Mouse (Mus musculus) kidney, adult 2 months (tissue): ENCODE results near the gene Mum1l1. TPM values are rescaled to one million over a fixed set of nuclear protein-coding genes. Genes with fewer than 3 reads are reported as not detected.
"Not testable (repeated sequence)": the region's sequence is repeated elsewhere in the genome, so short reads cannot be mapped to it uniquely, and the experiment has no call there.

Source experiments
- DNase-seq: peaks from one replicate; pipeline ENCODE4 v3.0.0; 2021
- H3K27ac ChIP-seq: fragments of 200-500 bp; 2 replicates; pipeline ENCODE4 v1.5.1; 2012; ENCODE audit warnings: low read depth, low read length, control low read depth, inconsistent platforms; ENCODE audit not compliant: insufficient read depth
- H3K27me3 ChIP-seq: fragments of 200-500 bp; replicated peaks from 2 replicates; pipeline ENCODE4 v1.6.1; 2012; ENCODE audit warnings: mild to moderate bottlenecking, moderate library complexity, low read length, inconsistent platforms; ENCODE audit not compliant: control insufficient read depth, insufficient read depth
- H3K36me3 ChIP-seq: fragments of 200-500 bp; 2 replicates; pipeline ENCODE4 v1.6.1; 2012; ENCODE audit warnings: mild to moderate bottlenecking, moderate library complexity, low read length, inconsistent platforms; ENCODE audit not compliant: control insufficient read depth, insufficient read depth
- H3K4me1 ChIP-seq: fragments of 200-500 bp; 2 replicates; pipeline ENCODE4 v1.6.1; 2011; ENCODE audit warnings: low read length; ENCODE audit not compliant: control insufficient read depth, insufficient read depth
- H3K4me3 ChIP-seq: fragments of 200-500 bp; 2 replicates; pipeline ENCODE4 v1.5.1; 2011; ENCODE audit warnings: mild to moderate bottlenecking, low read depth, low read length, control low read depth; ENCODE audit not compliant: insufficient read depth
- CTCF ChIP-seq: fragments of 200-500 bp; conservative IDR thresholded peaks from 2 replicates; pipeline ENCODE4 v1.5.1; 2011; ENCODE audit warnings: low read depth, mild to moderate bottlenecking, control low read depth, low read length, moderate library complexity, mixed read lengths; ENCODE audit not compliant: insufficient read depth, insufficient read length
- POLR2A ChIP-seq: fragments of 200-500 bp; IDR thresholded peaks from one replicate; pipeline ENCODE4 v1.6.1; 2011; ENCODE audit warnings: low read depth, low read length, control low read depth
- WGBS: fragments of 180-500 bp; shearing (Covaris S2); methylation state at CpG from one replicate; pipeline ENCODE4 v1.1.7; 2018; 5-methylcytosine and 5-hydroxymethylcytosine counted together
- polyA plus RNA-seq: library from polyadenylated mRNA; depleted of rRNA; stranded (reverse); fragments of >200 nt; gene quantifications from 2 replicates; pipeline ENCODE4 v1.2.3, GENCODE M21; 2012; rRNA removed

Gene Mum1l1
- 0.76 and 1.2 TPM in 2 replicates for polyA plus RNA-seq

DNA sequence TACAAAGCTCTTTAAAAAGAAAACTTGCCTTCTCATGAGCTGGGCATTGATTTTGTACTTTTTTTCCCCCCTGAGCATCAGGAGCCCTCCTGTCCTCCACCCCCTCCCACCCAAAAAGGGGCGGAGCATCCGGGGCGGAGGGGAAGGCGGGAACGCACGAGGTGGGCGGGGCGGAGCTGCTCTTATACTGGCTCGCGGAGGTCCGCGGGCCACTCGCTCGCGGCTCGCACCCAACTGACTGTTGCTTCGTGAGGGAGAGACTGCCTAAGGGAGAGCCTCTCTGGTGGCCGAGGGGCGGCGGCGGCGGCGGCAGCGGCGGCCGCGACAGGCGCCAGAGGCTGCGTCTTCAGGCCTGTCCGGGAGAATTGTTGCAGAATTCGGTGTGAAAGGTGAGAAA, at the start of gene Mum1l1:
Mum1l1 (plus strand) TSS at position 214 of the 397 bp plus-strand sequence.
- Histone ChIP-seq H3K36me3 (no peaks in the 10 kb centered on the region), H3K4me1 (no peaks in the 10 kb centered on the region), H3K27ac (no peak within 1 kb of the TSS), H3K27me3 (no peaks in the 10 kb centered on the region), H3K4me3 (peak within 1 kb of the TSS; percentile 53)
- DNase-seq, result peak; percentile 68
- TF ChIP-seq POLR2A, result peak; percentile 28
- TF ChIP-seq CTCF, result no peak
- 0% methylated on average over 20 of the region's 31 CpGs for WGBS

DNA sequence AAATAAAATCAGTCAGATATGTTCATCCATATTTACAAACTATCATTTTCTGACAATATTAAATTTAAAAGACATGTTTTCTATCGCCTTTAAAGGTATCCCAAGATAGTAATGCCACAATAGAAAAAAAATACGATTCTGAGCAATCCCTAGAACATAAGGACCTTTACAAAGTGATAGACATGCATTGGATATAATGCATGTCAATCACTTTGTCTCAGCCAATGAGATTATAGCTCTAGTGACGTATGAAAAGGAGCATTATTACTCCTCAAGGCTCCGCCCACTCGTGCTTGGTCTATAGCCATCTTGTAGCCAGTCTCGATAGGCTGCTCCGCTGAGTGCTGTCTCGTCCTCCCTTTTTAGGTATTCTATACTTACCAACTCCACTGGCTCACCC, 30.9 kb upstream of the Mum1l1 start, which contains the start of gene 4933428M09Rik:
4933428M09Rik (plus strand) TSS at position 301 of the 400 bp plus-strand sequence.
- Histone ChIP-seq H3K4me1 (no peaks in the 10 kb centered on the region), H3K4me3 (no peak within 1 kb of the TSS), H3K36me3 (no peaks in the 10 kb centered on the region), H3K27me3 (no peaks in the 10 kb centered on the region), H3K27ac (no peak within 1 kb of the TSS)
- no peak for TF ChIP-seq POLR2A
- TF ChIP-seq CTCF, result no peak
- no peak for DNase-seq
- 90% methylated on average over 8 of the region's 8 CpGs for WGBS

DNA sequence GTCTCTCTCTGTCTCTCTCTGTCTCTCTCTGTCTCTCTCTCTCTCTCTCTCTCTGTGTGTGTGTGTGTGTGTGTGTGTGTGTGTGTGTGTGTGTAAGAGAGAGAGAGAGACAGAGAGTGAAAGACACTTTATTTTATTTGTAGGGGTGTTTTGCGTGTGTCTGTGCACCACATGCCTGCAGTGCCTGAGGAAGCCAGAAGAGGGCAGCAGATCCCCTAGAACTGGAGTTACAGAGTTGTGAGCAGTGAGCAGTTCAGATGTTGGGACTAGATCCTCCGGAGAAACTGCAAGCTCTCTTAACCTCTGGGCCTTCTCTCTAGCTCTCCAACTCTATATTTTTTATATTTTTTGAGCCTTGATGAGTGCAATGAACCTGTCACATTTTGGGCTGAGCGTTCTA, 18.3 kb upstream of the Mum1l1 start:
- 0 out of 2 replicates have a peak, but pooled peaks have one; percentile 24 for TF ChIP-seq CTCF
- not testable (repeated sequence) for H3K4me1 ChIP-seq
- 93% methylated on average over 3 of the region's 3 CpGs for WGBS

DNA sequence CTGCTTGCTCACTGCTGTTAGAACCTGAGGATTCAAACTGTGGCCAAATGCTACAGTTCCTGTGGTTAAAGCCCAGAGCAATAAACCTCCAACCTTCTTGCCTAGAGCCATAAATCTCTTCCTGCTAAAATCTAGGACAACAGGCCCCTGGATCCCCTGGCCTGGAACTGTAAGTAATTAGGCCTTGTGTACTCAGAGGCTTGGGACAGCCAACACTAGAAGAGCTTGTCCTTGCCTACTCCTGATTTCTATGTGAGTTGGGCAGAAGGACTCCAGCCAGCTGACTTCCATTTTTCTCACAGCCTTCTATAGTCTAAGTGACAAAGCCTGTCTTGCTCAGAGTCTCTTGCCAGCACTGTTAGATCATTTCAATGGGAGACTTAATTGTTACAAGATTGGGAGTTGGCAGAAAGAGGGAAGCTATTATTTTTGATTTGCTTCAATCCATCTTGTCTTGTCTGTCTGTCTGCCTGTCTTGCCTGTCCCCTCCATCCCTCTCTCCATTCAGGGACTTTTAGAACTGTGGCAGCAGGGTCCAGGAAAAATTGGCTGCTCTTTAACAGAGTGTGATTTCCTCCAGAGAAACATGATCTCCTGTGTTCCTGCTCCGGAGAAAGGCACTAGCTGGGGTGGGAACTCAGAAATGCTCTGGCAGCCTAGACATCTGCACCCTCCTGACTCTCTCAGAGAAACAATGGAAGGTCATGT, 15.1 kb upstream of the Mum1l1 start:
- Histone ChIP-seq H3K4me3 (no peak overlapping the region), H3K4me1 (no peaks in the 10 kb centered on the region), H3K27me3 (no peaks in the 10 kb centered on the region), H3K27ac (no peak overlapping the region), H3K36me3 (no peaks in the 10 kb centered on the region)
- TF ChIP-seq POLR2A (no peak), CTCF (no peak)
- WGBS, result 27% methylated on average over 1 of the region's 1 CpGs
- DNase-seq, result no peak

More for the DNA sequence above, 18.3 kb upstream of the Mum1l1 start:
- not testable (repeated sequence) for H3K36me3 ChIP-seq, H3K27ac ChIP-seq, DNase-seq, H3K27me3 ChIP-seq, H3K4me3 ChIP-seq

DNA sequence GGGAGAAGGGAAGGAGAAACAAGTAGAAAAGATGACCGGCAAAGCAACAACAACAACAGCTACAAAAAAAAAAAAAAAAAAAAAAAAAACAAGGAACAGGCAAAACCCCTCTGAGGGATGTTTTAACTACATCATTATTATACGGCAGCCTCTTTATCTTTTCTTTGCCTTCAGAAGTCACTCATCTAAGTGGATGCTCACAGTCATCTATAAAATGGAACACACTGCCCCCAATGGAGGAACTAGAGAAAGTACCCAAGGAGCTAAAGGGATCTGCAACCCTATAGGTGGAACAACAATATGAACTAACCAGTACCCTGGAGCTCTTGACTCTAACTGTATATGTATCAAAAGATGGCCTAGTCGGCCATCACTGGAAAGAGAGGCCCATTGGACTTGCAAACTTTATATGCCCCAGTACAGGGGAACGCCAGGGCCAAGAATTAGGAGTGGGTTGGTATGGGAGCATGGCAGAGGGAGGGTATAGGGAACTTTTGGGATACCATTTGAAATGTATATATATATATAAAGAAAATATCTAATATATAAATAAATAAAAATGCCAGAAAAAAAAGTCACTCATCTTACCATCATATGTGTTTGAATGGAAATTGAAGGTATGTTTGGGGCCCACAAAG, 532 bp upstream of the Mum1l1 start:
- H3K27me3 ChIP-seq, H3K4me1 ChIP-seq, H3K4me3 ChIP-seq, DNase-seq, H3K36me3 ChIP-seq, H3K27ac ChIP-seq: not testable (repeated sequence)
- WGBS, result 70% methylated on average over 4 of the region's 4 CpGs

DNA sequence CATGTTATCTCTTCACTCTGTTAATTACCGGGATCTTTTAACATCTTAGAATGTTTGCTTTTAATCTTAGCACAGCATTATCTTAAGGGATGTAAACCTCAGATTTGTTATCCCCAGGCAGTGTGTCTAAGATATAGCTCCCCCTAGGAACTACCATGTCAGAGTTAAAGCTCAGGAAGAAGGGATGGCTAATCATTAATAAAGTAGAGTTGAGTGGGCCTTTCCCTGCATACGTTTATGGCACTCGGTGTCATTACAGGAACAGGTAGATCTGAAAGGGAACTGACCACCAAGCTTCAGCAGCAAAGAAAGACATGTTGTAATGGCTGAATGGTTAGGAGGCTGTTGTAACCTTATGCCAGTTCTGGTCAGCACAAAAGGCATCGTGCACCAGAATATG, 4.9 kb downstream of the Mum1l1 start:
- no peak for DNase-seq
- WGBS, result 46% methylated on average over 4 of the region's 4 CpGs
- no peaks in the 10 kb centered on the region for H3K27me3 ChIP-seq
- H3K4me1 ChIP-seq, result no peaks in the 10 kb centered on the region
- TF ChIP-seq CTCF (no peak), POLR2A (no peak)
- no peak overlapping the region for H3K27ac ChIP-seq
- no peak overlapping the region for H3K4me3 ChIP-seq
- H3K36me3 ChIP-seq, result no peaks in the 10 kb centered on the region

DNA sequence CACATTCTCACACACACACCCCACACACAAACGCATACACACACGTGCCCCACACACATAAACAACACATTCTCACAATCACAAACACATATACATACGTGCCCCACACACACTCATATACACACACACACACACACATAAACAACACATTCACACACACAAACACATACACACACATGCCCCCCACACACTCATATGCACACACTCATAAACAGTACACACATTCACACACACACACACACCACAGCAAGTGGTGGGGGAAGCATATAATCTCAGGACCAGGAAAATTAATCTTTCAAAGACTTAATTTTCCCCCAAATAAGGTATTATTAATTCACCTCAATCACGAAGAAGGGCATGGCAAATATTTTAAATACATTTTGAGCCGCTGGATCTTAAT, 6.6 kb downstream of the Mum1l1 start:
- no peak for DNase-seq
- Histone ChIP-seq H3K4me3 (no peak overlapping the region), H3K27ac (no peak overlapping the region), H3K36me3 (no peaks in the 10 kb centered on the region), H3K27me3 (no peaks in the 10 kb centered on the region), H3K4me1 (no peaks in the 10 kb centered on the region)
- TF ChIP-seq POLR2A, result no peak
- TF ChIP-seq CTCF, result no peak
- WGBS, result 80% methylated on average over 5 of the region's 5 CpGs
